Mouse (Mus musculus): Measurements from ENCODE around the gene Slc4a2. TPM values are rescaled to one million over a fixed set of nuclear protein-coding genes. Genes with fewer than 3 reads are reported as not detected.
"Not testable (repeated sequence)": the region's sequence is repeated elsewhere in the genome, so short reads cannot be mapped to it uniquely, and the experiment has no call there.

Gene Slc4a2
- polyA plus RNA-seq, 1 experiment from 2014 or later, result 16.2 TPM

GRCm38 (mm10) chr5:24385887-24386550 lies 37.6 kb upstream of the Slc4a2 start:
- Histone ChIP-seq H3K27ac (no peak overlapping the region), H3K4me1 (peaks cover 47% of the 10 kb centered on the region), H3K4me3 (no peak overlapping the region), H3K9ac (no peak overlapping the region), H3K27me3 (replicated peaks) (peaks cover 78% of the 10 kb centered on the region), H3K36me3 (no peaks in the 10 kb centered on the region), H3K4me2 (no peak overlapping the region), H3K9me3 (replicated peaks) (no peaks in the 10 kb centered on the region)
- ATAC-seq, result no peak
- 72% methylated on average over 10 of the region's 10 CpGs for WGBS (ENCODE audit: insufficient replicate concordance)

GRCm38 (mm10) chr5:24387264-24388241 lies 36.1 kb upstream of the Slc4a2 start:
- Histone ChIP-seq H3K9ac (peak overlapping the region; percentile 53), H3K4me3 (peak overlapping the region; percentile 40), H3K4me2 (peak overlapping the region; percentile 70), H3K27me3 (replicated peaks) (peaks cover 67% of the 10 kb centered on the region), H3K4me1 (peaks cover 47% of the 10 kb centered on the region), H3K36me3 (no peaks in the 10 kb centered on the region), H3K27ac (no peak overlapping the region), H3K9me3 (replicated peaks) (no peaks in the 10 kb centered on the region)
- 3% methylated on average over 73 of the region's 73 CpGs for WGBS (ENCODE audit: insufficient replicate concordance)
- no peak for ATAC-seq

GRCm38 (mm10) chr5:24388246-24388915 lies 35.3 kb upstream of the Slc4a2 start:
- Histone ChIP-seq H3K27ac (no peak overlapping the region), H3K36me3 (no peaks in the 10 kb centered on the region), H3K4me2 (peak overlapping the region; percentile 70), H3K9ac (peak overlapping the region; percentile 53), H3K9me3 (replicated peaks) (no peaks in the 10 kb centered on the region), H3K4me1 (peaks cover 46% of the 10 kb centered on the region), H3K27me3 (replicated peaks) (peaks cover 64% of the 10 kb centered on the region), H3K4me3 (peak overlapping the region; percentile 40)
- WGBS (ENCODE audit: insufficient replicate concordance), result 25% methylated on average over 26 of the region's 26 CpGs
- ATAC-seq, result no peak

- no peak overlapping the region for H3K4me2 ChIP-seq
- peaks cover 64% of the 10 kb centered on the region for H3K27me3 ChIP-seq (replicated peaks)
- no peak overlapping the region for H3K4me3 ChIP-seq
- H3K36me3 ChIP-seq, result no peaks in the 10 kb centered on the region
- ATAC-seq, result no peak
- H3K27ac ChIP-seq, result no peak overlapping the region
- H3K9me3 ChIP-seq (replicated peaks), result no peaks in the 10 kb centered on the region
- H3K4me1 ChIP-seq, result peaks cover 45% of the 10 kb centered on the region
- no peak overlapping the region for H3K9ac ChIP-seq
- 41% methylated on average over 7 of the region's 7 CpGs for WGBS (ENCODE audit: insufficient replicate concordance)
Measured at GRCm38 (mm10) chr5:24389011-24389657, 34.5 kb upstream of the Slc4a2 start.

GRCm38 (mm10) chr5:24389658-24390020 lies 34.0 kb upstream of the Slc4a2 start:
- H3K4me3 ChIP-seq, result no peak overlapping the region
- no peak overlapping the region for H3K27ac ChIP-seq
- H3K4me2 ChIP-seq, result no peak overlapping the region
- H3K36me3 ChIP-seq, result no peaks in the 10 kb centered on the region
- H3K9ac ChIP-seq, result no peak overlapping the region
- peaks cover 40% of the 10 kb centered on the region for H3K4me1 ChIP-seq
- WGBS (ENCODE audit: insufficient replicate concordance), result 67% methylated on average over 4 of the region's 4 CpGs
- peaks cover 61% of the 10 kb centered on the region for H3K27me3 ChIP-seq (replicated peaks)
- no peak for ATAC-seq
- no peaks in the 10 kb centered on the region for H3K9me3 ChIP-seq (replicated peaks)

GRCm38 (mm10) chr5:24391864-24392263 lies 31.8 kb upstream of the Slc4a2 start, which contains the start of gene Atg9b:
Gene Atg9b (minus strand): TSS chr5:24392143.
- Histone ChIP-seq H3K27me3 (replicated peaks) (peaks cover 39% of the 10 kb centered on the region), H3K27ac (no peak within 1 kb of the TSS), H3K36me3 (0 out of 2 replicates have a peak, but pooled peaks cover 3% of the 10 kb centered on the region), H3K4me3 (no peak within 1 kb of the TSS), H3K9me3 (replicated peaks) (no peaks in the 10 kb centered on the region), H3K9ac (no peak within 1 kb of the TSS), H3K4me1 (peaks cover 51% of the 10 kb centered on the region), H3K4me2 (no peak within 1 kb of the TSS)
- 74% methylated on average over 7 of the region's 7 CpGs for WGBS (ENCODE audit: insufficient replicate concordance)
- ATAC-seq, result no peak

GRCm38 (mm10) chr5:24392724-24393123 lies 30.9 kb upstream of the Slc4a2 start:
- Histone ChIP-seq H3K27ac (no peak overlapping the region), H3K4me2 (no peak overlapping the region), H3K4me1 (peaks cover 45% of the 10 kb centered on the region), H3K36me3 (0 out of 2 replicates have a peak, but pooled peaks cover 3% of the 10 kb centered on the region), H3K9ac (no peak overlapping the region), H3K9me3 (replicated peaks) (no peaks in the 10 kb centered on the region), H3K4me3 (no peak overlapping the region), H3K27me3 (replicated peaks) (peaks cover 30% of the 10 kb centered on the region)
- ATAC-seq, result no peak
- WGBS (ENCODE audit: insufficient replicate concordance), result 72% methylated on average over 7 of the region's 7 CpGs

GRCm38 (mm10) chr5:24393392-24393997 lies 30.1 kb upstream of the Slc4a2 start, which contains the start of gene Abcb8:
Gene Abcb8 (plus strand): TSS chr5:24393663.
- peaks cover 37% of the 10 kb centered on the region for H3K4me1 ChIP-seq
- H3K27me3 ChIP-seq (replicated peaks), result peaks cover 22% of the 10 kb centered on the region
- ATAC-seq, result no peak
- no peaks in the 10 kb centered on the region for H3K9me3 ChIP-seq (replicated peaks)
- H3K4me2 ChIP-seq, result peak within 1 kb of the TSS; percentile 81
- peak within 1 kb of the TSS; percentile 76 for H3K27ac ChIP-seq
- peak within 1 kb of the TSS; percentile 63 for H3K9ac ChIP-seq
- H3K4me3 ChIP-seq, result peak within 1 kb of the TSS; percentile 69
- 0 out of 2 replicates have a peak, but pooled peaks cover 3% of the 10 kb centered on the region for H3K36me3 ChIP-seq
- WGBS (ENCODE audit: insufficient replicate concordance), result 13% methylated on average over 7 of the region's 7 CpGs

- Histone ChIP-seq H3K4me3 (peak overlapping the region; percentile 69), H3K4me2 (peak overlapping the region; percentile 81), H3K36me3 (0 out of 2 replicates have a peak, but pooled peaks cover 3% of the 10 kb centered on the region), H3K9ac (peak overlapping the region; percentile 63), H3K9me3 (replicated peaks) (no peaks in the 10 kb centered on the region), H3K27ac (peak overlapping the region; percentile 76), H3K4me1 (peaks cover 31% of the 10 kb centered on the region), H3K27me3 (replicated peaks) (peaks cover 14% of the 10 kb centered on the region)
- peak; percentile 95 for ATAC-seq
- WGBS (ENCODE audit: insufficient replicate concordance), result 2% methylated on average over 36 of the region's 36 CpGs
Measured at GRCm38 (mm10) chr5:24394165-24394894, 29.3 kb upstream of the Slc4a2 start.

- H3K27ac ChIP-seq; H3K4me3 ChIP-seq; H3K27me3 ChIP-seq (replicated peaks); H3K9ac ChIP-seq; H3K4me2 ChIP-seq; ATAC-seq; H3K9me3 ChIP-seq (replicated peaks): not testable (repeated sequence)
- H3K4me1 ChIP-seq, result peaks cover 27% of the 10 kb centered on the region
- H3K36me3 ChIP-seq, result peaks cover 18% of the 10 kb centered on the region
- WGBS (ENCODE audit: insufficient replicate concordance), result 72% methylated on average over 6 of the region's 6 CpGs
Measured at GRCm38 (mm10) chr5:24396254-24396653, 27.4 kb upstream of the Slc4a2 start.

Measured in liver, embryonic 12.5 days (tissue).